Mouse (Mus musculus) heart, embryonic 10.5 days (tissue): Measurements from ENCODE around the gene Nav1. TPM values are rescaled to one million over a fixed set of nuclear protein-coding genes. Genes with fewer than 3 reads are reported as not detected.

Experiments
- DNase-seq: peaks from one replicate; pipeline ENCODE4 v3.0.0-alpha.2; 2017; ENCODE audit warnings: low spot score
- H3K27ac ChIP-seq: fragments of 300-500 bp; sonication (generic); 2 replicates; pipeline ENCODE4 v1.5.1; 2016; ENCODE audit warnings: mild to moderate bottlenecking
- H3K27me3 ChIP-seq: fragments of 300-500 bp; sonication (generic); 2 replicates; pipeline ENCODE4 v1.6.1; 2016; ENCODE audit warnings: mild to moderate bottlenecking; ENCODE audit not compliant: poor library complexity, insufficient read depth, severe bottlenecking
- H3K36me3 ChIP-seq: fragments of 300-500 bp; sonication (generic); 2 replicates; pipeline ENCODE4 v1.6.1; 2016; ENCODE audit warnings: mild to moderate bottlenecking, moderate library complexity
- H3K4me1 ChIP-seq: fragments of 300-500 bp; sonication (generic); 2 replicates; pipeline ENCODE4 v1.6.1; 2016; ENCODE audit warnings: mild to moderate bottlenecking
- H3K4me3 ChIP-seq: fragments of 300-500 bp; sonication (generic); 2 replicates; pipeline ENCODE4 v1.5.1; 2016; ENCODE audit warnings: mild to moderate bottlenecking, moderate library complexity
- H3K9me3 ChIP-seq: fragments of 300-500 bp; sonication (generic); 2 replicates; pipeline ENCODE4 v1.6.1; 2016; ENCODE audit warnings: mild to moderate bottlenecking, moderate library complexity
- WGBS: fragments of 180-500 bp; shearing (Covaris S2); methylation state at CpG from one replicate; pipeline ENCODE4 v1.1.7; 2016; 5-methylcytosine and 5-hydroxymethylcytosine counted together
- polyA plus RNA-seq: library from polyadenylated mRNA; unstranded; fragments of >200 nt; fragmentation: Nextera tagmentation; extraction: Ambion mirVana; gene quantifications from 2 replicates; pipeline ENCODE4 v1.2.1, GENCODE M21; 2016

The Nav1 gene
- polyA plus RNA-seq, 1 experiment from 2014 or later: 26.5 TPM

DNA sequence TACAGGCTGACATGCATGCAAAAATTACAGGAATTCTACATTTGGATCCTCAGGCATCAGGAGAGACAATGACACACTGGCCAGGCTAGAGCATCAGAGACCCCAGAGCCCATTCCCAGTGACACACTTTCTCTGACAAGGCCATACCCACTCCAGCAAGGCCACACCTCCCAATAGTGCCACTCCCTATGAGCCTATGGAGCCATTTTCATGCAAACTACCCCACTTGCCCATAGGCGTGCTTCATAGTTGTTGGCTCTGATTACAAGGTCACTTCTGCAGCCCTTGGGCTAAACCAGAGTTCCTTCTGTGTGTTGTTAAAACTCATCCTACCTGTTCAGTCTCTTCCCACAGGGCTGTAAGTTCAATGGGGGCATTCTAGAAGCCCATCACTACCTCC, 25.1 kb upstream of the Nav1 start:
- Histone ChIP-seq H3K27ac (no peak overlapping the region), H3K27me3 (no peaks in the 10 kb centered on the region), H3K9me3 (no peaks in the 10 kb centered on the region), H3K4me3 (no peak overlapping the region), H3K36me3 (no peaks in the 10 kb centered on the region), H3K4me1 (peaks cover 40% of the 10 kb centered on the region)
- no peak for DNase-seq
- WGBS: 81% methylated on average over 1 of the region's 1 CpGs

DNA sequence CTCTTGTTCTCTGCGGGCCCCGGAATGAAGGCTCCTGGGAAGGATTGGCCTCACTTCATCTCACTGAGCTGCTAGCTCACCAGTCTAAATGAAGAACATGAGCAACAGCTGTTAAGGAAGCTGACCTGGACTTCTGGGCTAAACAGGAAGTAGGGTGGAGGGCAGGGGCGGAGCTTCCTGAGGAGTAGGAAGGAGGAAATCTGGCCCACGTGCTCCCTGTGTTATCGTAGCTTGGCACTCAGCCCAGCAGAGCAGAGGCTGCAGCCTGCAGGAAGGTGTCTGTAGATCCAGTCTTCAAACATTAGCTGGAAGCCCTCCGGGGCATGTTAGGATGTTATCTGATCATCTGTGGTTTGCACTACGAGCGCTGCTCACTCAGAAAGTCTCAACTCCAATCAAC, 24.4 kb upstream of the Nav1 start:
- DNase-seq: peak; percentile 82
- Histone ChIP-seq H3K4me3 (no peak overlapping the region), H3K27me3 (no peaks in the 10 kb centered on the region), H3K9me3 (no peaks in the 10 kb centered on the region), H3K27ac (peak overlapping the region; percentile 42; the same call in 1 of the 2 replicates), H3K36me3 (no peaks in the 10 kb centered on the region), H3K4me1 (peaks cover 34% of the 10 kb centered on the region)
- 45% methylated on average over 8 of the region's 8 CpGs for WGBS

DNA sequence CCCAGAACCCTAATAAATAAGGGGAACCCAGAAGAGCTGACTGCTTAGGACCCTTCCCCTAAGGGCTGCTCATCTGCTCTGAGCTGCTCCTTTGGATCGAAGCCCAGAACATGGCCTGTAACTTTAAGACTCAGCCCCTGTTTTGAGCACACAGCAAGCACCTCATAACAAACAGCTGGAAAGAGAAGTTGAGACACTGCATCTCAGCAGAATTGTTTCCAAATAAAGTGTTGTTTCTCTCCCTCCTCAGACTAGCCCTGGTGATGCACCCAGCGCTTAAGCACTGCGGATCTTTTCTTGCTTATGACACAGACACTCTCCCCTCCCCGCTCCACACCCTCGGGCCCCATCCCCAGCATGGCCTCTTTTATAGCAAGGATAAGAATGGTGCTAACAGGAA, 22.8 kb upstream of the Nav1 start:
- Histone ChIP-seq H3K4me1 (peaks cover 19% of the 10 kb centered on the region), H3K36me3 (no peaks in the 10 kb centered on the region), H3K27ac (no peak overlapping the region), H3K9me3 (no peaks in the 10 kb centered on the region), H3K4me3 (no peak overlapping the region), H3K27me3 (no peaks in the 10 kb centered on the region)
- 81% methylated on average over 5 of the region's 5 CpGs for WGBS
- DNase-seq: no peak

DNA sequence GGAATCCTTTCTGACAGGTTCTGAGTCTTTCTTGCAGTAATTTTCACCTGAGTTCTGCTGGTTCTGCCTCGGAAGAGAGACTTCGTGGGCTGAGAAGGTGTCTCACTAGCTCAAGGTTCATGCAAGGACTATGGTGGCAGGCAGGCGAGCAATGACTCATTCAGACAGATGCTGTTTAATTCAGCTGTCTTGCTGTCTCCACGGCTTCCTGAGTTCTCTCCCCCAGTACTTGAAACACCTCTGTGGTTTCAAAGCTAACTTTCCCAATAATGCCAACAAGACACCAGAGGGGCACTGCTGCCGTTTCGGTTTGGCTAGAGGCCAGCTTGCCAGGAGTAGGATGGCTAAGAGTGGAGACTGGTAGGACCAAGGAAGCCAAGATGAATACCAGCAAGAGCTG, 19.1 kb upstream of the Nav1 start:
- Histone ChIP-seq H3K4me3 (no peak overlapping the region), H3K9me3 (no peaks in the 10 kb centered on the region), H3K27me3 (no peaks in the 10 kb centered on the region), H3K4me1 (peaks cover 8% of the 10 kb centered on the region), H3K36me3 (no peaks in the 10 kb centered on the region), H3K27ac (no peak overlapping the region)
- whole genome bisulfite sequencing: 82% methylated on average over 6 of the region's 6 CpGs
- DNase-seq: no peak

DNA sequence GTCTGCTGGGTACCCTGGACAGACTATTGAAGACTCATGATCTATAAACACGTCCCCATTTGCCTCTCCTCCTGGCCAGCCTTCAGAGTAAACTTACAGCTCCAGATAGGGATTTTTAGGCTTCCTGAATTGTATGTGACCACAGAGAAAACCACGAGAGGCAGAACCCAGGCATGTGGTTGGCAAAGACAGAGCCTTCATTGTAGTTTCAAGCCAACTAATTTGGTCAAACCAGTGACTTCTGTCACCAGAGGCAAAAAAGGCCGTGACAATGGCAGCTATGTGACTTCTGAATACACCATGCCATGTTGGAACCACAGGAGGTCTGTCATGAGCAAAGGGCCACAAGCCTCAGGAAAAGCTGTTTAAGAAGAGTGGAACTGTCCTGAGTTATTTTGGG, 18.6 kb upstream of the Nav1 start:
- Histone ChIP-seq H3K27me3 (no peaks in the 10 kb centered on the region), H3K9me3 (no peaks in the 10 kb centered on the region), H3K4me3 (no peak overlapping the region), H3K4me1 (peaks cover 10% of the 10 kb centered on the region), H3K36me3 (no peaks in the 10 kb centered on the region), H3K27ac (no peak overlapping the region)
- DNase-seq: no peak
- 67% methylated on average over 3 of the region's 3 CpGs for whole genome bisulfite sequencing

DNA sequence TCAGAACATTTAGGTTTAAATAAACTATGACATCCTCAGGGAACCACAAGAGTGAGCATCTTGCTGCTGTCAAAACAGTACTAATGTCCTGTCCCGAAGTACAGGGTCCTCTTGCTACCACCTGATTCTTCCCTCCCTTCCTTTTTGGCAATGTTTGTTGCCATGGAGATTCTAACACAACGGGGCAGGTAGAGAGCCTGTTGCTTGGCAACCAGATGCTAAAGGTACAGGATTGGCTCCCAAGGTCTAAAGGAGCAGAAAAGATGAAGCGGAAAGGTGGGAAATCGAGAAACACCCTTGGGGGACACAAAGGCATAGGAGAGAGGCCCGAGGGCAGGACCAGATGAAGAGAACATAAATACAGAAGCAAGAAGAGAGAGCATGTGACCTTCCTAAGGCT, 17.6 kb upstream of the Nav1 start:
- Histone ChIP-seq H3K36me3 (no peaks in the 10 kb centered on the region), H3K4me3 (no peak overlapping the region), H3K27ac (no peak overlapping the region), H3K4me1 (peaks cover 16% of the 10 kb centered on the region), H3K9me3 (no peaks in the 10 kb centered on the region), H3K27me3 (no peaks in the 10 kb centered on the region)
- no peak for DNase-seq
- 69% methylated on average over 5 of the region's 5 CpGs for WGBS

DNA sequence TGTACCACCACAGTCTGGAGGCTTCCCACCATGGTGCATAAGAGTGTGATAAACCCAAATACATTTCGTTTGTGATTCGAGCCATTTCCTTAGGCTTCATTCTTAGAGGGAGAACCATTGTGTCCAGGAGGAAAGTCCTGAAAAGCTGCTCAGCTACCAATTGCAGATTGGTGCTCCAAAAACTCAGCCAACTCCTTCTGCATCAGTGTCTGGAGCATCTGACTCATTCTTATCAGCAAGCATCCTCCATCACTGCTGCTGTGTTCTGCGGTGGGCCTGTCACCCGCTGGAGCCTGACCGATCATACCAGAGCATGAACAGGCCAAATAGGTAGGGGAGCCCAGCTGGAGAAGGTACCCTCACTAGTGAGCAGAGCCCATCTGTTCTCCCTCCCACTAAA, 16.0 kb upstream of the Nav1 start:
- Histone ChIP-seq H3K27ac (no peak overlapping the region), H3K4me3 (no peak overlapping the region), H3K9me3 (no peaks in the 10 kb centered on the region), H3K36me3 (no peaks in the 10 kb centered on the region), H3K4me1 (peaks cover 23% of the 10 kb centered on the region), H3K27me3 (no peaks in the 10 kb centered on the region)
- WGBS: 78% methylated on average over 5 of the region's 5 CpGs
- DNase-seq: no peak

DNA sequence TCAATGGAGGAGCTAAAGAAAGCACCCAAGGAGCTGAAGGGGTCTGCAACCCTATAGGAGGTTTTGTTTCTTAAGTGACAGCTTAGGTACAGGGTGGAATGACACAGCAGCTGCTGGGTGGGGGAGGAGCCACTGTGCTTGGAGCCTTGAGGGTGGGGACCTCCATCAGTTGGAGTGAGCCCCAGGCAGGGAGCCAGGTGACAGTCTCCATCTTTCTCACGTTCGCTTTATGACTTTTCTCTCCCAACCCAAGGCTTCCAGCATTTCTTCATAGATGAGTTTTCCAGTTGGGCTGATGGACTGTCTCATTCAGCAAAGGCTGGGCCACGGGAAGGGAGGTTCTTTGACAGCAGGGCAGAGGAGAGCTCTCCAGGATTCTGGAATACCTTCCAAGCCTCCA, 14.2 kb upstream of the Nav1 start:
- H3K4me1 ChIP-seq: peaks cover 24% of the 10 kb centered on the region
- no peaks in the 10 kb centered on the region for H3K36me3 ChIP-seq
- no peak overlapping the region for H3K4me3 ChIP-seq
- H3K27ac ChIP-seq: no peak overlapping the region
- no peaks in the 10 kb centered on the region for H3K9me3 ChIP-seq
- DNase-seq: no peak
- WGBS: 47% methylated on average over 3 of the region's 3 CpGs
- no peaks in the 10 kb centered on the region for H3K27me3 ChIP-seq

DNA sequence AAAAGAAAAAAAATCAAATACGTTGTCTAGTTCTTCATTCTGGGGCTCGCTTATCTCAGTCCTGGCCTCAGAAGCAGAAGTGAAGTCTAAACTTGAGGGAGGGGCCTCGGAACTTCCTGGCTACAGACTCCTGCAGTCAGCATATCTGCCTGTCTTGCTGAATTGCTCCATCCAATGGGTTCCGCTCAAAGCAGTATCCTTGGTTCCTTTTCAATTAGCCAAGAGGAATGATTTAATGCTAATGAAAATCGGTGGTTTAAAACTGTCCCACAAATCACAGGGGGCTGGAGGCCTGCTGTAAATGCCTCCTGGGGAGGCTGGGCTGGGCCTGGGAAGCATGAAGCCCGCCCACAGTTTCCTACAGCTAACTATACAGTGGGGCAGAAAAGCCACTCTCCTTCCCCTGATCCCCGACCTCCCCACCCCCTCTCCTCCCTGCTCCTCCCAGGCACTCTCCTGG, 12.9 kb upstream of the Nav1 start:
- H3K4me1 ChIP-seq: peaks cover 36% of the 10 kb centered on the region
- no peak for DNase-seq
- H3K27ac ChIP-seq: peak overlapping the region; percentile 19; the same call in 1 of the 2 replicates
- H3K4me3 ChIP-seq: no peak overlapping the region
- H3K9me3 ChIP-seq: no peaks in the 10 kb centered on the region
- no peaks in the 10 kb centered on the region for H3K27me3 ChIP-seq
- no peaks in the 10 kb centered on the region for H3K36me3 ChIP-seq
- WGBS: 9% methylated on average over 7 of the region's 7 CpGs

DNA sequence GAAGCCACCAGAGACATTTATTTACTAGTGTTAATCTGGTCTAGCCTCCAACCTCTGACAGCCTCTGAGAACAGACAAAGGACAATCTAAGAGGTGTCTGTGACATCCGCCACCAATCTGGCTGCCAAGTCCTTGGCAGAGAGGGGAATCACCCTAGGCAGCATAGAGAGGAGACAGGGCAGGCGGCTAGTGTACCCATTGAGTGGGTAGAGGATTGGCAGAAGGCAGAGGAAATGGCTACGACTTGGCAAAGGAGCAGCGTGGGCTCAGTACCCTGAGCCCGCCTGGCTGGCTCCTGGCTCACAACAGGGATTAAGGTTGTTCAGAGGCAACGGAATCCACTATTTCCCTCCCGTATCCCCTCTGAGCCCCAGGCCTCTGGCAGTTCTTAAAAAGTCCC, 12.0 kb upstream of the Nav1 start:
- H3K4me3 ChIP-seq: no peak overlapping the region
- peaks cover 41% of the 10 kb centered on the region for H3K4me1 ChIP-seq
- 55% methylated on average over 7 of the region's 7 CpGs for WGBS
- no peak overlapping the region for H3K27ac ChIP-seq
- no peaks in the 10 kb centered on the region for H3K27me3 ChIP-seq
- H3K36me3 ChIP-seq: no peaks in the 10 kb centered on the region
- DNase-seq: no peak
- no peaks in the 10 kb centered on the region for H3K9me3 ChIP-seq

DNA sequence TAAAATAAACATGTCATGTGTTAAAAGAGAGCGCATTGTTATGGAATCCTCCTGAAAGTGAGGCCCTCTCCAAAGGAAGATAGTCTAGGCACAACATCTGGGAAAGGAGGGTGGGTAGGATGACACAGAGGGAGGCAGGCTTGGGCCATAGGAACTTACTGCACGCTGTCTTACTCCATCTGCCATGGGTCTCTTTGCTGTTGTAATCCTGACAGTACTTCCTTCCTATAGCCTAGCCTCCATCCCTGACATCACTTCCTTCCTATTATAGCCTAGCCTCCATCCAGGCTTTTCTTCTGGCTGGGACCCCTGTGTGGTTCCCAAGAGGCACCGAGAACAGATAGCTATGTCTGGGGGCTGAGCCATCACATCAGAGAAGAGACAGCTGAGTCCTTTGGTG, 10.2 kb upstream of the Nav1 start:
- Histone ChIP-seq H3K4me3 (no peak overlapping the region), H3K9me3 (no peaks in the 10 kb centered on the region), H3K4me1 (peaks cover 41% of the 10 kb centered on the region), H3K27me3 (no peaks in the 10 kb centered on the region), H3K36me3 (no peaks in the 10 kb centered on the region), H3K27ac (no peak overlapping the region)
- DNase-seq: no peak
- 68% methylated on average over 3 of the region's 3 CpGs for WGBS

DNA sequence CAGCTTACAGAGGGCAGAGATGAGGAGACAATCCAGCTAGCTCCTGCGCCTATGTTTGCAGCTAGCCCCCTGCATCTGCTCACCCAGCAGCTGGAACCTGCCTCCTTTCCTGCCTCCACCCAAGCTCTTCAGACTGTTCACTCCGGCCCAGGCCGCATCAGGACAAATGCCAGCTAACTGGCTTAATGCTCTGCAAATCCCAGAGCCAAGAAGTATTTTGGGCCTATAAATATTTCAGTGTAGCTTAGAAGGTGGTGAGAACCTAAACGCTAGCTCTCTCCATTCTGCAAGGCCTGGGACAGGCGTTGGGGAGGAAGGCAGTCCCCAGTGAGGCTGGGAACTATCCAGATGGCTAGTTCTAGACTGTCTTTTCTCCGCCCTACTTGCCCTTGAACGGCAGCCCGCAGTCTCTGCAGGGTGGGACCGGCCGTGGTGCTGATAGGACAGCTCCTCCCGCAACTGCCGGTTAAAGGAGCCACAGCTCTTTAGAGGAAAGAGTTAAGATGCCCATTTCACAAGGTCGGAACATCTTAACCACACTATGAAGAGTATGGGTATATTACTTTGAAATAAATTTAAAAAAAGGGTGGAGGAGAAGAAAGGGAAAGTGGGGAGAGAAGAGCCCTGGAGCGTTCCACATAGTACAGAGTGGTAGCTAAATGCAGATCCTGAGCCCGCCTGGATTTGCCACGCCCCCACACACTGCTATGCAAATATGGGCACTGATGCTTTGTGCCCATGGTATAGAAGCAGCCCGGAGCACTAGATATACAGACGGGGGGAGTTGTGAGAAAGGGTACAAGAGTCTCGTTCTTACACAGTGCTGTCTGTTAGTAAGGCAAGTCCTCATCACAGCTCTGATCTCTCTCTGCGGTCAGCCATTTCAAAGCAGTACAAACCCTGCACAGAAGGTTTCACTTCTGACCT, 8.9 kb upstream of the Nav1 start:
- peak; percentile 85 for DNase-seq
- no peak overlapping the region; the same call in 1 of the 2 replicates for H3K27ac ChIP-seq
- WGBS: 16% methylated on average over 20 of the region's 20 CpGs
- no peaks in the 10 kb centered on the region for H3K36me3 ChIP-seq
- H3K4me3 ChIP-seq: no peak overlapping the region
- H3K4me1 ChIP-seq: peaks cover 32% of the 10 kb centered on the region
- no peaks in the 10 kb centered on the region for H3K27me3 ChIP-seq
- H3K9me3 ChIP-seq: no peaks in the 10 kb centered on the region

DNA sequence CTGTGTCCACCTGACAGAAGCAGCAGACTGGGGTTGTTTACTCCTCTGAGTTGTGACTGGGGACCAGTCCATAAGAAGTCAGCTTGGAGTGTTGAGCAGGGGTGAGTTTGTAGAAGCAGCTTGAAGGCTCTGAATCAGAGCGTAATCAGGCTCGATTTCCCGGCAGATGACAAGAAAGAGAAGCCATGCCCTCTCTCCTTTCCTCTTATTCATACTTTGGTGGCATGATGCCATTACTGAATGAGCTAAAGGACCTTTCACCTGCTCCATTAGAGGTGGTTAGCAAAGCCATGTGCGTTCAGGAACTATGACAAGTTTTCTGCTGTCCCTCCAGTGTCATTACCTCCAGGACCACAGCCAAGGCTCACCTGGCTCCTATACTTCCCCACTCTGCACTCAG, 2.5 kb upstream of the Nav1 start:
- peaks cover 8% of the 10 kb centered on the region; the same call in 1 of the 2 replicates for H3K4me1 ChIP-seq
- no peak overlapping the region for H3K27ac ChIP-seq
- DNase-seq: no peak
- WGBS: 83% methylated on average over 4 of the region's 4 CpGs
- H3K36me3 ChIP-seq: peaks cover 10% of the 10 kb centered on the region
- H3K27me3 ChIP-seq: no peaks in the 10 kb centered on the region
- no peaks in the 10 kb centered on the region for H3K9me3 ChIP-seq
- no peak overlapping the region for H3K4me3 ChIP-seq
